Mouse (Mus musculus): Measurements from ENCODE around the gene Atg9b. TPM values are rescaled to one million over a fixed set of nuclear protein-coding genes. Genes with fewer than 3 reads are reported as not detected.

Atg9b gene
- polyA plus RNA-seq, 1 experiment from 2014 or later: 0.12 TPM

GRCm38 (mm10) chr5:24413938-24414337, 22.0 kb upstream of the Atg9b start:
- DNase-seq (ENCODE audit: low spot score) (no peak), ATAC-seq (ENCODE audit: low FRiP score) (no peak)

GRCm38 (mm10) chr5:24413042-24413693, 21.2 kb upstream of the Atg9b start, which contains the start of gene Asic3:
Gene Asic3 (plus strand): TSS chr5:24413392.
- ATAC-seq (ENCODE audit: low FRiP score) (no peak), DNase-seq (ENCODE audit: low spot score) (no peak)
- Histone ChIP-seq H3K27ac (ENCODE audit: low read depth, low read length) (no peak within 1 kb of the TSS), H3K27me3 (ENCODE audit: control insufficient read depth, insufficient read depth, low read length) (no peaks in the 10 kb centered on the region), H3K4me2 (replicated peaks; ENCODE audit: low read depth, low read length) (no peak within 1 kb of the TSS), H3K9ac (ENCODE audit: low read depth, low read length) (no peak within 1 kb of the TSS), H3K4me3 (ENCODE audit: low read depth, low read length) (no peak within 1 kb of the TSS), H3K4me1 (replicated peaks; ENCODE audit: control insufficient read depth, insufficient read depth, low read length) (no peaks in the 10 kb centered on the region; the same call in 1 of the 2 replicates), H3K36me3 (ENCODE audit: control insufficient read depth, insufficient read depth, low read length) (no peaks in the 10 kb centered on the region), H3K9me3 (ENCODE audit: control insufficient read depth, low read length) (no peaks in the 10 kb centered on the region)
- WGBS: 56% methylated on average over 11 of the region's 11 CpGs

More at GRCm38 (mm10) chr5:24413938-24414337, 22.0 kb upstream of the Atg9b start:
- Histone ChIP-seq H3K27ac (ENCODE audit: low read depth, low read length) (no peak overlapping the region), H3K9me3 (ENCODE audit: control insufficient read depth, low read length) (no peaks in the 10 kb centered on the region), H3K4me2 (replicated peaks; ENCODE audit: low read depth, low read length) (no peak overlapping the region), H3K4me1 (replicated peaks; ENCODE audit: control insufficient read depth, insufficient read depth, low read length) (no peaks in the 10 kb centered on the region; the same call in 1 of the 2 replicates), H3K4me3 (ENCODE audit: low read depth, low read length) (no peak overlapping the region), H3K27me3 (ENCODE audit: control insufficient read depth, insufficient read depth, low read length) (no peaks in the 10 kb centered on the region), H3K9ac (ENCODE audit: low read depth, low read length) (no peak overlapping the region), H3K36me3 (ENCODE audit: control insufficient read depth, insufficient read depth, low read length) (no peaks in the 10 kb centered on the region)
- 86% methylated on average over 13 of the region's 13 CpGs for WGBS

GRCm38 (mm10) chr5:24412063-24412462, 20.1 kb upstream of the Atg9b start:
- DNase-seq (ENCODE audit: low spot score) (no peak), ATAC-seq (ENCODE audit: low FRiP score) (no peak)
- Histone ChIP-seq H3K9ac (ENCODE audit: low read depth, low read length) (no peak overlapping the region), H3K27ac (ENCODE audit: low read depth, low read length) (no peak overlapping the region), H3K9me3 (ENCODE audit: control insufficient read depth, low read length) (no peaks in the 10 kb centered on the region), H3K27me3 (ENCODE audit: control insufficient read depth, insufficient read depth, low read length) (no peaks in the 10 kb centered on the region), H3K36me3 (ENCODE audit: control insufficient read depth, insufficient read depth, low read length) (no peaks in the 10 kb centered on the region), H3K4me1 (replicated peaks; ENCODE audit: control insufficient read depth, insufficient read depth, low read length) (no peaks in the 10 kb centered on the region; the same call in 1 of the 2 replicates), H3K4me2 (replicated peaks; ENCODE audit: low read depth, low read length) (no peak overlapping the region), H3K4me3 (ENCODE audit: low read depth, low read length) (no peak overlapping the region)
- 87% methylated on average over 2 of the region's 2 CpGs for WGBS

- 85% methylated on average over 2 of the region's 2 CpGs for WGBS
- Histone ChIP-seq H3K4me3 (ENCODE audit: low read depth, low read length) (no peak overlapping the region), H3K4me1 (replicated peaks; ENCODE audit: control insufficient read depth, insufficient read depth, low read length) (no peaks in the 10 kb centered on the region), H3K36me3 (ENCODE audit: control insufficient read depth, insufficient read depth, low read length) (no peaks in the 10 kb centered on the region), H3K4me2 (replicated peaks; ENCODE audit: low read depth, low read length) (no peak overlapping the region), H3K9ac (ENCODE audit: low read depth, low read length) (no peak overlapping the region), H3K27me3 (ENCODE audit: control insufficient read depth, insufficient read depth, low read length) (no peaks in the 10 kb centered on the region), H3K9me3 (ENCODE audit: control insufficient read depth, low read length) (no peaks in the 10 kb centered on the region), H3K27ac (ENCODE audit: low read depth, low read length) (no peak overlapping the region)
- no peak for DNase-seq (ENCODE audit: low spot score)
- ATAC-seq (ENCODE audit: low FRiP score): no peak
These were observed 17.5 kb upstream of the Atg9b start for GRCm38 (mm10) chr5:24409466-24409865.

- DNase-seq (ENCODE audit: low spot score): no peak
- Histone ChIP-seq H3K4me2 (replicated peaks; ENCODE audit: low read depth, low read length) (no peak overlapping the region), H3K4me1 (replicated peaks; ENCODE audit: control insufficient read depth, insufficient read depth, low read length) (no peaks in the 10 kb centered on the region), H3K27ac (ENCODE audit: low read depth, low read length) (no peak overlapping the region), H3K27me3 (ENCODE audit: control insufficient read depth, insufficient read depth, low read length) (no peaks in the 10 kb centered on the region), H3K9ac (ENCODE audit: low read depth, low read length) (no peak overlapping the region), H3K36me3 (ENCODE audit: control insufficient read depth, insufficient read depth, low read length) (no peaks in the 10 kb centered on the region), H3K9me3 (ENCODE audit: control insufficient read depth, low read length) (no peaks in the 10 kb centered on the region), H3K4me3 (ENCODE audit: low read depth, low read length) (no peak overlapping the region)
- WGBS: 94% methylated on average over 13 of the region's 13 CpGs
- no peak for ATAC-seq (ENCODE audit: low FRiP score)
These were observed 16.7 kb upstream of the Atg9b start for GRCm38 (mm10) chr5:24408651-24409050.

GRCm38 (mm10) chr5:24405389-24405876, 13.5 kb upstream of the Atg9b start:
- ATAC-seq (ENCODE audit: low FRiP score) (no peak), DNase-seq (ENCODE audit: low spot score) (no peak)
- Histone ChIP-seq H3K4me2 (replicated peaks; ENCODE audit: low read depth, low read length) (no peak overlapping the region), H3K27me3 (ENCODE audit: control insufficient read depth, insufficient read depth, low read length) (no peaks in the 10 kb centered on the region), H3K4me1 (replicated peaks; ENCODE audit: control insufficient read depth, insufficient read depth, low read length) (no peaks in the 10 kb centered on the region), H3K4me3 (ENCODE audit: low read depth, low read length) (no peak overlapping the region), H3K27ac (ENCODE audit: low read depth, low read length) (no peak overlapping the region), H3K9me3 (ENCODE audit: control insufficient read depth, low read length) (no peaks in the 10 kb centered on the region), H3K36me3 (ENCODE audit: control insufficient read depth, insufficient read depth, low read length) (no peaks in the 10 kb centered on the region), H3K9ac (ENCODE audit: low read depth, low read length) (no peak overlapping the region)
- 67% methylated on average over 3 of the region's 3 CpGs for WGBS

GRCm38 (mm10) chr5:24404594-24405360, 12.8 kb upstream of the Atg9b start:
- no peak for DNase-seq (ENCODE audit: low spot score)
- H3K36me3 ChIP-seq (ENCODE audit: control insufficient read depth, insufficient read depth, low read length): no peaks in the 10 kb centered on the region
- no peak overlapping the region for H3K9ac ChIP-seq (ENCODE audit: low read depth, low read length)
- H3K4me1 ChIP-seq (replicated peaks; ENCODE audit: control insufficient read depth, insufficient read depth, low read length): no peaks in the 10 kb centered on the region
- WGBS: 81% methylated on average over 6 of the region's 6 CpGs
- no peaks in the 10 kb centered on the region for H3K27me3 ChIP-seq (ENCODE audit: control insufficient read depth, insufficient read depth, low read length)
- H3K4me3 ChIP-seq (ENCODE audit: low read depth, low read length): no peak overlapping the region
- no peak overlapping the region for H3K4me2 ChIP-seq (replicated peaks; ENCODE audit: low read depth, low read length)
- H3K27ac ChIP-seq (ENCODE audit: low read depth, low read length): no peak overlapping the region
- ATAC-seq (ENCODE audit: low FRiP score): no peak
- H3K9me3 ChIP-seq (ENCODE audit: control insufficient read depth, low read length): no peaks in the 10 kb centered on the region

GRCm38 (mm10) chr5:24401969-24402368, 10.0 kb upstream of the Atg9b start:
- Histone ChIP-seq H3K9me3 (ENCODE audit: control insufficient read depth, low read length) (no peaks in the 10 kb centered on the region), H3K9ac (ENCODE audit: low read depth, low read length) (no peak overlapping the region), H3K4me1 (replicated peaks; ENCODE audit: control insufficient read depth, insufficient read depth, low read length) (no peaks in the 10 kb centered on the region), H3K36me3 (ENCODE audit: control insufficient read depth, insufficient read depth, low read length) (no peaks in the 10 kb centered on the region), H3K27ac (ENCODE audit: low read depth, low read length) (no peak overlapping the region), H3K4me3 (ENCODE audit: low read depth, low read length) (no peak overlapping the region), H3K4me2 (replicated peaks; ENCODE audit: low read depth, low read length) (no peak overlapping the region), H3K27me3 (ENCODE audit: control insufficient read depth, insufficient read depth, low read length) (no peaks in the 10 kb centered on the region)
- 91% methylated on average over 9 of the region's 9 CpGs for WGBS
- DNase-seq (ENCODE audit: low spot score) (no peak), ATAC-seq (ENCODE audit: low FRiP score) (no peak)
